Mouse (Mus musculus) hindbrain, postnatal 0 days (tissue): Measurements from ENCODE around the gene Tbc1d2b. TPM values are rescaled to one million over a fixed set of nuclear protein-coding genes. Genes with fewer than 3 reads are reported as not detected.

Source experiments
- ATAC-seq: fragments of 200-750 bp; cut with Nextera tagmentation; 2 replicates; pipeline ENCODE4 v1.8.0; 2017; ENCODE audit warnings: mild to moderate bottlenecking, moderate TSS enrichment, moderate library complexity
- DNase-seq: peaks from one replicate; pipeline ENCODE4 v3.0.0-alpha.2; 2015; ENCODE audit warnings: low spot score
- H3K27ac ChIP-seq: fragments of 300-500 bp; sonication (generic); 2 replicates; pipeline ENCODE4 v1.5.1; 2014; ENCODE audit warnings: mild to moderate bottlenecking
- H3K27me3 ChIP-seq: fragments of 300-500 bp; sonication (generic); 2 replicates; pipeline ENCODE4 v1.6.1; 2014; ENCODE audit warnings: low read length, mixed read lengths; ENCODE audit not compliant: insufficient read depth
- H3K36me3 ChIP-seq: fragments of 300-500 bp; sonication (generic); 2 replicates; pipeline ENCODE4 v1.6.1; 2014; ENCODE audit warnings: low read length, mixed read lengths; ENCODE audit not compliant: insufficient read depth
- H3K4me1 ChIP-seq: fragments of 300-500 bp; sonication (generic); 2 replicates; pipeline ENCODE4 v1.6.1; 2014; ENCODE audit warnings: antibody characterized with exemption, low read length, mixed read lengths; ENCODE audit not compliant: insufficient read depth
- H3K4me2 ChIP-seq: fragments of 300-500 bp; sonication (generic); 2 replicates; pipeline ENCODE4 v1.6.1; 2014; ENCODE audit warnings: low read depth, mild to moderate bottlenecking, low read length, moderate library complexity, mixed read lengths
- H3K4me3 ChIP-seq: fragments of 300-500 bp; sonication (generic); 2 replicates; pipeline ENCODE4 v1.5.1; 2014; ENCODE audit warnings: low read length
- H3K9ac ChIP-seq: fragments of 300-500 bp; sonication (generic); replicated peaks from 2 replicates; pipeline ENCODE4 v1.6.1; 2014; ENCODE audit warnings: mild to moderate bottlenecking, low read length, moderate library complexity, mixed read lengths
- H3K9me3 ChIP-seq: fragments of 300-500 bp; sonication (generic); 2 replicates; pipeline ENCODE4 v1.6.1; 2016; ENCODE audit warnings: low read length, mixed read lengths
- CTCF ChIP-seq: IDR thresholded peaks from 2 replicates; pipeline ENCODE4 v1.5.1; 2016; ENCODE audit warnings: antibody characterized with exemption, control low read depth, low read depth
- WGBS: fragments of 180-500 bp; shearing (Covaris S2); extraction: QIAGEN DNeasy Blood & Tissue Kit; methylation state at CpG from one replicate; pipeline ENCODE4 v1.1.7; 2014; 5-methylcytosine and 5-hydroxymethylcytosine counted together
- polyA plus RNA-seq: library from polyadenylated mRNA; unstranded; fragments of >200 nt; fragmentation: Nextera tagmentation; extraction: Ambion mirVana; gene quantifications from 2 replicates; pipeline ENCODE4 v1.2.1, GENCODE M21; 2015
- total RNA-seq: library from RNA; depleted of rRNA; stranded (reverse); fragments of >200 nt; gene quantifications from 2 replicates; pipeline ENCODE4 v1.2.3, GENCODE M21; 2014

The Tbc1d2b gene
- total and polyA plus RNA-seq, 2 experiments from 2014 or later = 4.1 to 17.7 TPM

DNA sequence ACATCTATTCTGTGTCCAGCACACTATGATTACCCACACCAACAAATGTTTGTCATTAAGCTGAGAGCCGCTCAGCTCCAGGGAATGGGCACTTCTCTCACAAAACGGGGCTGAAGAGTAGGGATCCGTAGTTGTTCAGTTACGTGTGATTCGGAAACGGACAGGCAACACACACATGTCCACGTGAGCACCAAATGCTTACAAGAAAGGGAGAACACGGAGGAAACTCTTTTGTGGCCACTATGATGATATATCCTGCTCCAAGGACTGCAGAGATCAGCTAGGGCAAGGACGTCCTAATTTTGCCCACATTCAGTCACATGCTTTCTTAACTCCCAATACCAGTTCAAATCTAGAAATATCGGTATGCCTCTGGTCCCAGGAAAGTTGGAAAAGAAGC lies 4.5 kb downstream of the Tbc1d2b start:
- H3K4me3 ChIP-seq = no peak overlapping the region
- no peak for ATAC-seq
- DNase-seq = no peak
- TF ChIP-seq CTCF = no peak
- H3K4me1 ChIP-seq = peaks cover 10% of the 10 kb centered on the region; the same call in 1 of the 2 replicates
- H3K36me3 ChIP-seq = no peaks in the 10 kb centered on the region
- no peaks in the 10 kb centered on the region for H3K9me3 ChIP-seq
- WGBS = 91% methylated on average over 10 of the region's 10 CpGs
- H3K27me3 ChIP-seq = no peaks in the 10 kb centered on the region
- H3K9ac ChIP-seq = no peak overlapping the region
- no peak overlapping the region for H3K4me2 ChIP-seq
- no peak overlapping the region for H3K27ac ChIP-seq

DNA sequence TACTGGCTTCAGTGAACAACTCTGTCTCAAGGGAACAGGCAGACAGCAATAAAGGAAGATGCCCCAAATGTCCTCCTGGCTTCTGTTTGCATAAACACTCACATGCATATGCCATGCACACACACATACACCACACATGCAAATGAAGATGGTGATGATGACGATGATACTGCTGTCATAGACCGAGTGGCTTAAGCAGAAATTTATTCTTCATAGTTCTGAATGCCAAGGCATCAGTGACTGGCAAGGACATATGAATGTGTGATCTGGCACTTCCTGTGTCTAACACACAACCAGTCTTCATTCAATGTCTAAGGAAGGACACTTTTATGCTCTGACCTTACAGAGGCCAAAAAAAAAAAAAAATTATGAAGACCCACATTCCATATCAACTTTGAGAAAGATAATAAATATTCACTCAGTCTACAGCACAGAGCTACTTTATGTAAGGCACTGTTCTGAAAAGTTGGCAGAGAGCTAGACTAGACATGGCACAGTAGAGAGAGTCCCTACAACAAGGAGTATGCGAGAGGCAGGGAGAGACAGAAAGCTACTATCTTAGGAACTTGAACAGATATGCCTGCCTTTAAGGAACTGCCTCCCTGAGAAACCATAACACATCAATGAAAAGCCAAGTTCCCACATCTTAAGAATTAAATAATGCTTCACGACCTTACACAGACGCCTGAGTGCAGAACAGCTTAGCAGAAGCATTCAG lies 5.1 kb downstream of the Tbc1d2b start:
- WGBS = 85% methylated on average over 5 of the region's 5 CpGs
- H3K27me3 ChIP-seq = no peaks in the 10 kb centered on the region
- no peak for TF ChIP-seq CTCF
- no peak for ATAC-seq
- no peak for DNase-seq
- no peak overlapping the region for H3K4me2 ChIP-seq
- H3K4me3 ChIP-seq = no peak overlapping the region
- H3K27ac ChIP-seq = no peak overlapping the region
- H3K4me1 ChIP-seq = peaks cover 10% of the 10 kb centered on the region; the same call in 1 of the 2 replicates
- H3K9me3 ChIP-seq = no peaks in the 10 kb centered on the region
- no peak overlapping the region for H3K9ac ChIP-seq
- H3K36me3 ChIP-seq = no peaks in the 10 kb centered on the region

DNA sequence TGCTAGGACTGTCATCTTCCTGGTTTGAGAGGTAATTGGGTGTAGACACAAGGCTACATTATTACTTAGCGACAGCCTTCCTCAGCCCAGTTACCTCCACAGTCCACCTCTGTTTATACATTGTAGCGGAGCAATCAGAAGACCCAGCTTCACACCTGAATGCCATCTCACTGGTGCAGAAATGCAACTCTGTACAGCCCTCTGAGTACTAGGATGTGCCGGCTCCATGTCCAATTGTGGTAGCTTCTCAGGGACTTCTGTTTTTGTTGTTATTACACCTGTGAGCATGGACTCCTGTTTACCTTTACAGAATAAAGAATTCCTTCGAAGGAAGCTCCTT lies 7.3 kb downstream of the Tbc1d2b start:
- H3K27ac ChIP-seq = no peak overlapping the region
- H3K4me1 ChIP-seq = no peaks in the 10 kb centered on the region; the same call in 1 of the 2 replicates
- H3K4me3 ChIP-seq = no peak overlapping the region
- TF ChIP-seq CTCF = no peak
- H3K9ac ChIP-seq = no peak overlapping the region
- DNase-seq (no peak), ATAC-seq (no peak)
- H3K9me3 ChIP-seq = no peaks in the 10 kb centered on the region
- H3K4me2 ChIP-seq = no peak overlapping the region
- no peaks in the 10 kb centered on the region for H3K36me3 ChIP-seq
- WGBS = 97% methylated on average over 4 of the region's 4 CpGs
- H3K27me3 ChIP-seq = no peaks in the 10 kb centered on the region

DNA sequence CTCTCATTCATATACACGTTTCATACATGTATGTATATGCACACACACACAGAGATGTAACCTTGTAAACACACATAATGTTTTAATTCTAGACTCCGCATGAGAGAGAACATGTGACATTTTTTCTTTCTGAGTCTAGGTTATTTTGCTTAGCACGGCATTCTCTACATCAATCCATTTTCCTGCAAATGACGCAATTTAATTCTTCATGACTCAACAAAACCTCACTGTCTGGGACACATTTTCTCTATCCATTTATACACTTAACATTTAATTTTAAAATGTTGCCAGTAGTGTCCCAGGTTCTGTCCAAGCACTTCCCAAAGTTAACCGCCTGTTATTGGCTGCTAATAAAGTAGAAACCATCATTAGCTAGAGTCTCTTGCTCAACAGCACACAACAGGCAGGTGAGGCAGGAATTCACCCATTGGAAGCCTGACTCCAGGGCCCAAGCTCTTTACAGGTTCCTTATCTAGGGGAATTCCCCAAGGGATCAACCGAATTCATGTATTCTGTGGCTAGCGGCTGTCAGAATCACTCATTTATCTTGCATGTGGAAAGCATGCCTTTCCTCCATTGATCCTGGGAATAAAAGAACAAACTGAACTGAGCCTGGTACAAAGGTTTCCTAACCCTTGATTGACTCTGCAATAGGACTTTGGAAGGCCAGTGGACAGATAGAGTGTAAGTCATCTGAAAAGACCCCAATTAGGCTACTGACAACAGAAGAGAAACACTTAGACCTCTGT lies 7.8 kb downstream of the Tbc1d2b start:
- no peak overlapping the region for H3K27ac ChIP-seq
- no peak for ATAC-seq
- no peak overlapping the region for H3K4me2 ChIP-seq
- H3K9me3 ChIP-seq = no peaks in the 10 kb centered on the region
- DNase-seq = no peak
- H3K27me3 ChIP-seq = no peaks in the 10 kb centered on the region
- no peaks in the 10 kb centered on the region for H3K36me3 ChIP-seq
- no peak overlapping the region for H3K4me3 ChIP-seq
- H3K9ac ChIP-seq = no peak overlapping the region
- no peak for TF ChIP-seq CTCF
- no peaks in the 10 kb centered on the region; the same call in 1 of the 2 replicates for H3K4me1 ChIP-seq
- 83% methylated on average over 7 of the region's 7 CpGs for WGBS

DNA sequence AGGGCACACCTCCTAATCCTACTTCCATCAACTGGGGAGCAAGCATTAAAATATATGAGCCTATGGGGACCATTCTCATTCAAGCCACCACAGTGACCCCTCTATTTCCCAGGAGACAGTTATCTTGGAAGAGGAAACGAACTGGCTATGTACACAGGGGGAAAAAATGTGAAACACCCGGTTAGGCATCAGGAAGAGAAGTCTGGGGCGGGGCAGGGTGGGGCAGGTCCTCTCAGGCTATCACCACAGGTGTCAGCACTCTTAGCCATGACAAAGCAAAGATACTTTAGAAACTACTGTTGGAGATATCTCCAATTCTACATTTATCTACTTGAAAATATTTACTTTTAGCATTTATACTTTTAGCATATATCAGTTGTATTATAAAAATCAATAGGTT lies 8.5 kb downstream of the Tbc1d2b start:
- H3K4me1 ChIP-seq = no peaks in the 10 kb centered on the region; the same call in 1 of the 2 replicates
- H3K9me3 ChIP-seq = no peaks in the 10 kb centered on the region
- H3K4me3 ChIP-seq = no peak overlapping the region
- ATAC-seq = no peak
- 76% methylated on average over 3 of the region's 3 CpGs for WGBS
- no peak for DNase-seq
- no peaks in the 10 kb centered on the region for H3K27me3 ChIP-seq
- H3K27ac ChIP-seq = no peak overlapping the region
- no peaks in the 10 kb centered on the region for H3K36me3 ChIP-seq
- no peak overlapping the region for H3K9ac ChIP-seq
- TF ChIP-seq CTCF = no peak
- H3K4me2 ChIP-seq = no peak overlapping the region

DNA sequence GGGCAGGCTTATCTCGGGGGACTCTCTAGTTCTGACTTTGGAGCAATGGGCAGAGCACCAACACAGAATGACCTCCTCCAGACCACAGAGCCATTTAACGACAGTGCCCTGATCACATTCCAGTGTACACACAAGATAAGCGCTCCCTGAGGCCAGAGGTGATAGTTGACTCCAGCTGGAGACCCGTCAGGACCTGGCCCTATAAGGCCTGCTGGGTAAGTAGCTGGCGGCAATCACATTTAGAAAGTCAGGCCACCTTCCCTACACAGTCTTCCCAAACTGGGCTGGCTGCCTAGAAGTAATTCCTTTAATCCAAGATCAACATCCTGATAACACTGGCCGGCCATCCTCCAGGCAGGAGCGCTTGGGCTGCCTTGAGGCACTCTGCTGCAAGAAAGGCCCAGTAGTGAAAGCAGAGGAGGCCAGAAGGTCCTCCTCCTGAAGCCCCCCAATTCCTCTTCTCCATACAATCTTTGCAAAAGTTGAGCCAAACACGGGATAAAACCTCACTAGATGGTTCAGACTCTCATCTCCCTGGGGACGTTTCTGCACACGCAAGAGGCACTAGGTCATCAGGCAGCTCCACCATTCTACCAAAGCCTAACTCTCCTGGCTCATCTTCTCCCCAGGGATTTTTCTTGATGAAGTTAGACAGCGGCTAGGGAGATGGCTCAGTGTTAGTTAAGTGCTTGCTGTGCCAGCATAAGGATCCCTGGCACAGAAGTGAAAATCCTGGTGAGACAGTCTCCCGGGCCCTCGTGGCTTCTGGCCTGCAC lies 9.8 kb downstream of the Tbc1d2b start:
- Histone ChIP-seq H3K4me2 (no peak overlapping the region), H3K4me1 (no peaks in the 10 kb centered on the region; the same call in 1 of the 2 replicates), H3K4me3 (no peak overlapping the region), H3K9me3 (no peaks in the 10 kb centered on the region), H3K9ac (no peak overlapping the region), H3K36me3 (no peaks in the 10 kb centered on the region), H3K27me3 (no peaks in the 10 kb centered on the region), H3K27ac (no peak overlapping the region)
- TF ChIP-seq CTCF = no peak
- 68% methylated on average over 13 of the region's 13 CpGs for WGBS
- no peak for DNase-seq
- no peak for ATAC-seq
